Mouse (Mus musculus) testis, postnatal 10 days (tissue): Measurements from ENCODE around the gene Dpf1.

ENCODE experiments used
- DNase-seq: peaks from one replicate; pipeline ENCODE4 v3.0.0; 2021; ENCODE audit warnings: low spot score

Gene Dpf1

GRCm38 (mm10) chr7:29288942-29289638 is 14.7 kb upstream of the Dpf1 start, which contains the start of gene Ppp1r14a:
Ppp1r14a (plus strand) TSS chr7:29289308.
- peak; percentile 94 for DNase-seq

- no peak for DNase-seq
These were observed 13.9 kb upstream of the Dpf1 start for GRCm38 (mm10) chr7:29289856-29290255.

GRCm38 (mm10) chr7:29290691-29291485 is 12.9 kb upstream of the Dpf1 start:
- DNase-seq: peak; percentile 63

- no peak for DNase-seq
These were observed 11.9 kb upstream of the Dpf1 start for GRCm38 (mm10) chr7:29291616-29292457.

- DNase-seq: no peak
These were observed 11.2 kb upstream of the Dpf1 start for GRCm38 (mm10) chr7:29292458-29293098.

- peak; percentile 77 for DNase-seq
These were observed 10.4 kb upstream of the Dpf1 start for GRCm38 (mm10) chr7:29293131-29294065.

- no peak for DNase-seq
These were observed 9.5 kb upstream of the Dpf1 start for GRCm38 (mm10) chr7:29294111-29294761.

GRCm38 (mm10) chr7:29295861-29296647 is 7.7 kb upstream of the Dpf1 start:
- no peak for DNase-seq

GRCm38 (mm10) chr7:29296998-29297397 is 6.8 kb upstream of the Dpf1 start:
- DNase-seq: no peak

- peak; percentile 88 for DNase-seq
These were observed 2.6 kb upstream of the Dpf1 start for GRCm38 (mm10) chr7:29301127-29301566.

- DNase-seq: no peak
These were observed 1.1 kb upstream of the Dpf1 start for GRCm38 (mm10) chr7:29302641-29303040.

- no peak for DNase-seq
These were observed 912 bp downstream of the Dpf1 start for GRCm38 (mm10) chr7:29304463-29305262.

- no peak for DNase-seq
These were observed 1.7 kb downstream of the Dpf1 start for GRCm38 (mm10) chr7:29305263-29305988.

- DNase-seq: no peak
These were observed 2.4 kb downstream of the Dpf1 start for GRCm38 (mm10) chr7:29306108-29306507.

- DNase-seq: no peak
These were observed 2.9 kb downstream of the Dpf1 start for GRCm38 (mm10) chr7:29306619-29307018.

- DNase-seq: peak; percentile 96
These were observed 3.8 kb downstream of the Dpf1 start for GRCm38 (mm10) chr7:29307350-29308104.

- peak; percentile 87 for DNase-seq
These were observed 5.5 kb downstream of the Dpf1 start for GRCm38 (mm10) chr7:29309221-29309721.
